Mouse (Mus musculus) layer of hippocampus, adult 6 months (tissue): ENCODE results near the gene Spic. TPM values are rescaled to one million over a fixed set of nuclear protein-coding genes. Genes with fewer than 3 reads are reported as not detected.

ENCODE experiments used
- long read RNA-seq, 2 experiments: library from polyadenylated mRNA; unstranded; transcript quantifications; one replicate each; pipeline ENCODE4 v2.0.0; 2019 to 2020
- polyA plus RNA-seq: library from polyadenylated mRNA; unstranded; fragments of <200 nt; fragmentation: Nextera tagmentation; gene quantifications from 2 replicates; pipeline ENCODE4 v1.2.3, GENCODE M21; 2021

The Spic gene
- polyA plus RNA-seq, result not detected in 2 replicates
- long read RNA-seq, experiment 1, result 0 reads
- long read RNA-seq, experiment 2, result 0 reads

GRCm38 (mm10) chr10:88684925-88685324, at the start of gene Spic:
TSS of gene Spic (minus strand) at chr10:88685015.

DNA sequence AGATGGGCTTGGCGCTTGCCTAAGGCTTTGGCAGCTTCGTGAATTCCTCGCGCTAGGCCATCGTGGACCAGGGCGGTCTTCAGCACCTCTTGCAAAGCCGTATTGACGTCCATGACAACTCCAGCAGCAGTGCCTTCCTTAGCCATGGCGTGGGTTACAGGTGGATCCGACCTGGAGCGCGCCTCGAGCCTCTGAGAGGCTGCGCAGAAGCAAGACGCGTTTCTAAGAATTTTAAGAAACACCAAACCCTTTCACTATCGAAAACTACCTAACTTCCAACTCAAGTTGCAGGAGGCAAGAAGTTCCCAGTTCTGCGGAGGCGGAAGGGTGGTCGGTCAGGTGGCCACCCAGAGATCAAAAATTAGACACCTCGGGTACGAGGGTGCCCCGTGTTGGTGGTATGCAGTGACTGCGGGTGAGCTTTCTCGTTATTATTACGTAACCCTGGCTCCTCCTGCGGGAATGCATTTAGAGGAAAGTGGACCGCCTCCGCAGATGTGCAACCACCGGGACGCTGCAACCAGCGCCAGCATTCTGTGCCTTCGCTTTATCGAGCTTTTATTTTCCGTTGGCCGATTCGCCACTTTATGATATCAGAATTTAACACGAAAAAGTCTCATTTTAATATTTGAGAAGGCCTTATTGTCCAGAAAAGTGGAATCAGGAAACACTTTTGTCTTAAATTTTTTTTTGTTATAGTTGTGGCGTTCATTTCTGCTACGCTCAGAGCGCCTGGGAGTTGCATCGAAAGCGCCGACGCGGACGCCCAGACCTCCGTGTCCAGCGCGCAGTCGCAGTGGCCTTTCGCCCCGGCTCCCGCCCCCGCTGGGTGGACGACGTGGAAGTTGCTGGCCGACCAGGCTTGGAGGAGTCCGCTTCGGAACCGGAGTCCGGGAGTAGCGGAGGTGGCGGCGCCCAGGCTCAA, 46.0 kb upstream of the Spic start, which contains the start of gene Arl1:
Arl1 (plus strand) TSS at position 288 of the 925 bp plus-strand sequence.

Other genes with a start within 250 kb of the Spic start
- gene Sycp3, start 225.4 kb downstream of the Spic start, polyA plus RNA-seq, result 0.13 and 0.63 TPM in 2 replicates
- gene Chpt1, start 180.9 kb downstream of the Spic start, polyA plus RNA-seq, result 31.4 and 40.6 TPM in 2 replicates
- 0.68 and 0.75 TPM in 2 replicates for gene Mybpc1, start 79.9 kb downstream of the Spic start, polyA plus RNA-seq
- gene Arl1, start 45.8 kb upstream of the Spic start, polyA plus RNA-seq, result 220 and 243 TPM in 2 replicates
- 2.6 and 2.8 TPM in 2 replicates for gene Utp20, start 141.8 kb upstream of the Spic start, polyA plus RNA-seq
- 0.05 TPM in 2 replicates for gene Slc5a8, start 201.0 kb upstream of the Spic start, polyA plus RNA-seq